Mouse (Mus musculus) layer of hippocampus, postnatal 36 days (tissue): ENCODE results near the gene Atxn3. TPM values are rescaled to one million over a fixed set of nuclear protein-coding genes. Genes with fewer than 3 reads are reported as not detected.

ENCODE experiments used
- DNase-seq, 2 experiments: peaks; one replicate each; pipeline ENCODE4 v3.0.0; 2022
- total RNA-seq, 2 experiments: library from RNA; stranded (reverse); gene quantifications; 2 replicates each; pipeline ENCODE4 v1.2.3; 2021

Atxn3 gene
- total RNA-seq, 2 experiments from 2014 or later = 21.9 to 22.7 TPM

- no peak for DNase-seq
Measured at GRCm38 (mm10) chr12:101888312-101888711, 69.7 kb downstream of the Atxn3 start.

- DNase-seq = no peak
Measured at GRCm38 (mm10) chr12:101884926-101885325, 73.1 kb downstream of the Atxn3 start.

GRCm38 (mm10) chr12:101876374-101876773, 81.7 kb downstream of the Atxn3 start:
- DNase-seq = no peak

- no peak for DNase-seq
Measured at GRCm38 (mm10) chr12:101875107-101875506, 82.9 kb downstream of the Atxn3 start.

Other genes with a start within 250 kb of the Atxn3 start
- gene Tc2n, start 239.7 kb downstream of the Atxn3 start, total RNA-seq = under 1 TPM; 0.10 to 0.17 TPM
- 1 to 10 TPM; 3.4 to 4.9 TPM for gene Fbln5, start 139.2 kb downstream of the Atxn3 start, total RNA-seq
- gene Trip11, start 45.0 kb downstream of the Atxn3 start, total RNA-seq = 10 to 100 TPM; 33.4 to 35.2 TPM
- 10 to 100 TPM; 27.8 to 28.8 TPM for gene Cpsf2, start 17.7 kb upstream of the Atxn3 start, total RNA-seq
- 10 to 100 TPM; 43.0 to 47.4 TPM for gene Slc24a4, start 170.5 kb upstream of the Atxn3 start, total RNA-seq